Mouse (Mus musculus): ENCODE data around the gene Hmg20a. TPM values are rescaled to one million over a fixed set of nuclear protein-coding genes. Genes with fewer than 3 reads are reported as not detected.
"Not testable (repeated sequence)": the region's sequence is repeated elsewhere in the genome, so short reads cannot be mapped to it uniquely, and the experiment has no call there.

Gene Hmg20a
- polyA plus RNA-seq, 1 experiment, result 61.3 TPM

DNA sequence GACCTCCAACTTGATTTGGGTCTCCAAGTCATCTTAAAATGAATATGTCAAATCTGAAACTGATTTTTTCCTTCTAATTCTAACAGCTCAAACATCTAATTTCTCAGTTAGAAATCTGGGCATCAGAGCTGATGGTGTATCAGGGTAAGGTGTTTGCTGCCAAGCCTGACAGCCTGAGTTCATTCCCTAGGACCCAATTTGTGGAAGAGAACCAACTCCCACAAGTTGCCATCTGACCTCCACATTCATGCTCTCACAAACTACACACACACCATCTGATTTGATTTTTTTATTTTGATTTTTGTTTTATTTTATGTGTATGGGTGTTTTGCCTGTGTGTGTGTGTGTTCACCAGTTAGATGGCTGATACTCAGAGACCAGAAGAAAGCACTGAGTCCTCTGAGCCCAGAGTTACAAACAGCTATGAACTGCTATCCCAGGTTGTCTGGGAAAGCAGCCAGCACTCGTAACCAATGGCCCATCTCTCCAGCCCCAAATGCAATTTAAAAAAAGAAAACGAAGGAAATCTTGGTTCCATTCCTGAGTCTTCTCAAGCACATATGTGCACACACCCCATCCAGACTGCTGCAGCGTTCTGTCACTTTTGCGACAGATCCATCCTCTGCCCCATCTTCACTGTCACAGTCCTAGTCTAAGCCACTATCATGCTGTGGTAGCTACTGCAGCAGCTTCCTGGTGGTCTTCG lies 17.6 kb downstream of the Hmg20a start:
- TF ChIP-seq POLR2A (IDR thresholded peaks at IDR 0.05; ENCODE audit: extremely low read depth, insufficient read depth, low read length), result no peak
- TF ChIP-seq CTCF (IDR thresholded peaks at IDR 0.05; ENCODE audit: extremely low read depth, insufficient read depth, low read length), result no peak
- Histone ChIP-seq H3K4me3 (ENCODE audit: insufficient read depth, low read length) (no peak overlapping the region), H3K4me1 (ENCODE audit: control insufficient read depth, insufficient read depth, low read length) (peaks cover 4% of the 10 kb centered on the region; the same call in 1 of the 2 replicates), H3K27ac (ENCODE audit: insufficient read depth, low read length) (no peak overlapping the region)

DNA sequence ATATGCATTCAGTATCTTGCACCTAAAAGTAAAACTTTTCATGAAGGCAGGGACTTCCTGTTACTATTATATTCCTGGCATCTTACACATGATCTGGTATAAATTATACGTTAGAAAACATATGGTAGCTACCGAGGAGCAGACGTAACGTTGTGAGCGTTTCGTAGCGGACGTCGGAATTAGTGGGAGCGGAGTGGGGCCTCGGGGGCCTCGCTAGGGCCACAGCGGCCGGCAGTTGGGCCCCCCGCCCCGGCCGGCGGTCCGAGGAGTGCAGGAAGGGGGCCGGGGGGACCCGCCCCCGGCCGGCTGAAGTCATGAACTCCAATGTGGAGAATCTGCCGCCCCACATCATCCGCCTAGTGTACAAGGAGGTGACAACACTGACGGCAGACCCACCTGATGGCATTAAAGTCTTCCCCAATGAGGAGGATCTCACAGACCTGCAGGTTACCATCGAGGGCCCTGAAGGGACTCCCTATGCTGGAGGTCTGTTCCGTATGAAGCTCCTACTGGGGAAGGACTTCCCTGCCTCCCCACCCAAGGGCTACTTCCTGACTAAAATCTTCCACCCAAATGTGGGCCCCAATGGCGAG lies 19.0 kb downstream of the Hmg20a start:
- H3K27ac ChIP-seq (ENCODE audit: insufficient read depth, low read length); H3K4me1 ChIP-seq (ENCODE audit: control insufficient read depth, insufficient read depth, low read length); H3K4me3 ChIP-seq (ENCODE audit: insufficient read depth, low read length): not testable (repeated sequence)

DNA sequence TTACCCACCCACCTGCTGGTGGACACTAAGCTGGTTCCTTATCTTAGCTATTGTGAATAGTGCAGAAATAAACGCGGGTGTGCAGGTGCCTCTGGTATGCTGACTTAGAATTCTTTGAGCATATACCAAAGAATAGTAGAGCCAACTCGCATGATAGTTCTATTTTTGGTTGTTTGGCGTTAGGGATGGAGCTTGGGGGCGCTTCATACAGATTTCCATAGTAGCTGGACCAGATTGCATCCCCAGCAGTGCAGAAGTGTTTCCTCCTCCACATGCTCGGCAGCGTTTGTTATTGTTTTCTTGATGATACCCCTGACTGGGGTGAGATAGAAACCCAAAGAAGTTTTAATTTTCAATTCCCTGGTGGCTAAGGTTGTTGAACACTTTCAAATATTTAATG lies 21.3 kb downstream of the Hmg20a start:
- TF ChIP-seq CTCF (IDR thresholded peaks at IDR 0.05; ENCODE audit: extremely low read depth, insufficient read depth, low read length) (no peak), POLR2A (IDR thresholded peaks at IDR 0.05; ENCODE audit: extremely low read depth, insufficient read depth, low read length) (no peak)

DNA sequence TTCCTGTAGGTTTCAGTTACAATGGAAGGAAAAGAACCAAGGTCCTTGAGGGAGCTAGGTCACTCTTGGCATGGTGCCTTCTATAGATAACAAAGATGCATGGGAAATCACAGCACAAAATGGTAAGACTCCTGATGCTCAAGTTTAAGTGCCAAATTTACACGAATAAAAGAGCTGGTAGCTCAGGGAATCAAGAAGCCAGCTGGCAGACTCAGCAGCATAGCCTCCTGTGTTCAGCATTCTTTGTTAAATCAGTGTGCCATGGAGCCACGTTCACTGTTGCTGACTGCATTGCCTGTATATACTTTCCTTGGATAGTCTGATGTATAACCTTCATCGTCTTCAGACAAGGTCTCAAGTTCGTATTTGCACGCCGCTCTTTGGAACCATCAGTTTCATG lies 33.2 kb downstream of the Hmg20a start:
- TF ChIP-seq CTCF (IDR thresholded peaks at IDR 0.05; ENCODE audit: extremely low read depth, insufficient read depth, low read length), result no peak
- TF ChIP-seq POLR2A (IDR thresholded peaks at IDR 0.05; ENCODE audit: extremely low read depth, insufficient read depth, low read length), result no peak
- H3K27ac ChIP-seq (ENCODE audit: insufficient read depth, low read length), result no peak overlapping the region; the same call in 1 of the 2 replicates
- H3K4me1 ChIP-seq (ENCODE audit: control insufficient read depth, insufficient read depth, low read length), result peaks cover 2% of the 10 kb centered on the region; the same call in 1 of the 2 replicates
- no peak overlapping the region for H3K4me3 ChIP-seq (ENCODE audit: insufficient read depth, low read length)

More for the DNA sequence above, 21.3 kb downstream of the Hmg20a start:
- peaks cover 4% of the 10 kb centered on the region; the same call in 1 of the 2 replicates for H3K4me1 ChIP-seq (ENCODE audit: control insufficient read depth, insufficient read depth, low read length)
- no peak overlapping the region for H3K27ac ChIP-seq (ENCODE audit: insufficient read depth, low read length)
- no peak overlapping the region for H3K4me3 ChIP-seq (ENCODE audit: insufficient read depth, low read length)

DNA sequence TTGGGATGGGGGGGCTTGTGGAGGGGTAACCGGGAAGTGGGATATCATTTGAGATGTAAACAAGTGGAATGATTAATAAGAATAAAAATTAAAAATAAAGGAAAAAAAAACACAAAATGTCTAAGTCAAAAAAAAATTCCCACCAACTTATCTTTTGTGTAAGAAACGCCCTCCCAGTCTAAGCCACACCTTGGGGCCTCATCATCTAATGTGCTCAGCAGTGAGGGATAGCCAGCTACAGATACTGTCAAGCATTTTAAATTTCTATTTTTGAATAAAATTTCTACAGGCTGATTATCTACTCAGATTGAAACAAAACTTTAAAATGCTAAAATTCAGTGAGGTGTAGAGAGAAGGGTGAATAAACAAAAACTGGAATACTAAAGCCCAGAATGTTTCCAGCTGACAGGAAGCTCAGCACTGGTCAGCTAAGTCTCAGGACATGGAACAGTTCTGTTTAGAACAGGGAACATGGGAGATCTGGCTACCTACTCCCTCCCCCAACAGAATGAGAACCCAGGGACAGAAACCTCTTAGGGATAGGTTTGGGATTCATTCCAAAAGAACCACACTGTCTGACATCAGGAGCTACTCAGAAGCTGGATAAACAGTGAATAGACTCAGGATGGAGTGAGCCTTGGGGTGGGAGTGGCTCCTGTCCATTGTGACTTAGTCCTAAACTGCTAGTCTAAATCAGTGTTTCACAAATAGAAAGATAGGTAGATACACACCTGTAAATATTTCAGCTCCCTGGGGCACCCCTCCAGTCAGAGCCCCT lies 34.8 kb downstream of the Hmg20a start:
- no peak overlapping the region for H3K4me3 ChIP-seq (ENCODE audit: insufficient read depth, low read length)
- no peak overlapping the region for H3K27ac ChIP-seq (ENCODE audit: insufficient read depth, low read length)
- no peak for TF ChIP-seq POLR2A (IDR thresholded peaks at IDR 0.05; ENCODE audit: extremely low read depth, insufficient read depth, low read length)
- no peak for TF ChIP-seq CTCF (IDR thresholded peaks at IDR 0.05; ENCODE audit: extremely low read depth, insufficient read depth, low read length)
- peaks cover 2% of the 10 kb centered on the region; the same call in 1 of the 2 replicates for H3K4me1 ChIP-seq (ENCODE audit: control insufficient read depth, insufficient read depth, low read length)

DNA sequence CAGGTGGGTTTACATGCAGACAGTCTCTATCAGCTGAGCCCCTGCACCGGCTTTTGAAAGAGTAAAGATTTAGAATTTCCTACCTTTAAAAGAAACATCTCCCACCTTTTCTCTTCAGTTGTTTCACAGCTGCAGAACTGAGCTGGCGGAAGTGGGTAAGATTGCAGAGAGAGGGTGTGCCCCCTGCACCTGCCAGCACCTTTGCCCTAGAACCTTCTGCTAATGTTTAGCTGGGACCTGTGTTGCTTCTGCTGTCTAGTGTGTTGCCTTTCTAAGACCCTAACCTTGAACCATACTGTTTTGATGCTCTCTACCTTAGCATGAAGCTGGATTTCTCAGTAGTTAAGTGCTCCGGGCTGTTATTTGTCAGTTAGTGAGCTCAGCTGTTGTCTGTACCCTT lies 38.0 kb downstream of the Hmg20a start:
- Histone ChIP-seq H3K27ac (ENCODE audit: insufficient read depth, low read length) (no peak overlapping the region), H3K4me3 (ENCODE audit: insufficient read depth, low read length) (no peak overlapping the region), H3K4me1 (ENCODE audit: control insufficient read depth, insufficient read depth, low read length) (peaks cover 4% of the 10 kb centered on the region; the same call in 1 of the 2 replicates)
- TF ChIP-seq CTCF (IDR thresholded peaks at IDR 0.05; ENCODE audit: extremely low read depth, insufficient read depth, low read length) (no peak), POLR2A (IDR thresholded peaks at IDR 0.05; ENCODE audit: extremely low read depth, insufficient read depth, low read length) (no peak)

DNA sequence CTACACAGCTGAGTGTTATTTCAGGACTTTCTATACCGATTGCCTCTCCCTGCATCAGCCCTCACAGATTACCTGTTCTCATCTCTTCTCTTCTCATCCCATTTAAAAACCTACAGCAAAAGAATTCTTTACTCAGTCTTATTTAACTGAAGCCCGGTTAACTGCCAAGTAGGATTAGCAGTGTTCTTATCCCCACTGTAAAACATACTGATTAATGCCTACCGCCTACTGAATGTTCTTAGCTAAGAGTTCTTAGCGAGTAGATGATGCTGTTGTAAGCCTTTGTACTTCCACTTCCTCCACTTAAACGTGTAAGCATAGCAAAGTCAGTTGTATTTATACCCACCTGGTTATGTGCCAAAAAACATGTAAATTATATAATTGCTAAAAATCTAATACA lies 42.6 kb downstream of the Hmg20a start:
- Histone ChIP-seq H3K4me3 (ENCODE audit: insufficient read depth, low read length) (no peak overlapping the region), H3K27ac (ENCODE audit: insufficient read depth, low read length) (no peak overlapping the region), H3K4me1 (ENCODE audit: control insufficient read depth, insufficient read depth, low read length) (peaks cover 4% of the 10 kb centered on the region; the same call in 1 of the 2 replicates)
- TF ChIP-seq POLR2A (IDR thresholded peaks at IDR 0.05; ENCODE audit: extremely low read depth, insufficient read depth, low read length) (no peak), CTCF (IDR thresholded peaks at IDR 0.05; ENCODE audit: extremely low read depth, insufficient read depth, low read length) (no peak)

DNA sequence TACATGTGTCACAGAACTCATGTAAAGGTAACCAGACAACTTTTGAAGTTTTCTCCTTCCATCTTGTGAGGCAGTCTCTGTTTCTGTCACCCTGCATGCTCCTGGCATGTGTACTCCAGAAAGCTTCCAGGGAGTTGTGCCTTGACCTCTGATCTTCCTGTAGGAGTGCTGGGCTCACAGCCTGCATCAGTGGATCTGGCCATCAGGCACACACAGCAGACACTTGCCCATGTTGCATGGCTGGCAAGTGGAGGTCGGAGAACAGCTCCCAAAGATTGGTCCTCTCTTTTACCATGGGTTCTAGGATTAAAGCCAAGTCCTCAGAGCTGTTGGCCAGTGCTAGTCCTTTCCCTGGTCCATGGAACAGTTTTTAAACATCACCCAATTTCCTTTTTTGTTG lies 44.2 kb downstream of the Hmg20a start:
- TF ChIP-seq POLR2A (IDR thresholded peaks at IDR 0.05; ENCODE audit: extremely low read depth, insufficient read depth, low read length), result no peak
- TF ChIP-seq CTCF (IDR thresholded peaks at IDR 0.05; ENCODE audit: extremely low read depth, insufficient read depth, low read length), result no peak
- no peak overlapping the region for H3K4me3 ChIP-seq (ENCODE audit: insufficient read depth, low read length)
- H3K4me1 ChIP-seq (ENCODE audit: control insufficient read depth, insufficient read depth, low read length), result peaks cover 4% of the 10 kb centered on the region; the same call in 1 of the 2 replicates
- H3K27ac ChIP-seq (ENCODE audit: insufficient read depth, low read length), result no peak overlapping the region

DNA sequence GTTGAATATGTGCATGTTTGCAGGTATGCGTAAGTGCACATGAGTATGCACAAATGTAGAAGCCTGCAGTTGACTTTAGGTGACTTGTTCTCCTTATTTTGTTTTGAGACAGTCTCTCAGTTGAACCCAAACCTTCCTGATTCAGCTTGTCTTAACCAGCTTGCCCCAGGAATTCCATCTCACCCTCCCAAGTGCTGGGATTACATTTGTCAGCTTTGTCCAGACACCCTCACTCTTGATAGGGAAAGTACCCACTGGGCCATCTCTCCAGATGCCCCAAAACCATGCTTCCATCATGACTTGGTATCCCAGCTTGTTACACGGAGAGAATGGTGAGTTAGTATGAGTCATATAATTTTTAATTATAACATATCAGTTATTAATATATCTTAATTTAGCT lies 44.6 kb downstream of the Hmg20a start:
- Histone ChIP-seq H3K4me1 (ENCODE audit: control insufficient read depth, insufficient read depth, low read length) (peaks cover 4% of the 10 kb centered on the region; the same call in 1 of the 2 replicates), H3K4me3 (ENCODE audit: insufficient read depth, low read length) (no peak overlapping the region), H3K27ac (ENCODE audit: insufficient read depth, low read length) (no peak overlapping the region)
- TF ChIP-seq POLR2A (IDR thresholded peaks at IDR 0.05; ENCODE audit: extremely low read depth, insufficient read depth, low read length), result no peak
- TF ChIP-seq CTCF (IDR thresholded peaks at IDR 0.05; ENCODE audit: extremely low read depth, insufficient read depth, low read length), result no peak
